Mouse (Mus musculus) E14TG2a.4 (cell line): Measurements from ENCODE around the gene Gm3625.

Experiments
- CTCF ChIP-seq: conservative IDR thresholded peaks from 2 replicates; pipeline ENCODE4 v1.5.1; 2014; ENCODE audit warnings: low read length
- POU5F1 ChIP-seq: IDR thresholded peaks from 2 replicates; pipeline ENCODE4 v1.6.1; 2014; ENCODE audit warnings: low read length, borderline replicate concordance

DNA sequence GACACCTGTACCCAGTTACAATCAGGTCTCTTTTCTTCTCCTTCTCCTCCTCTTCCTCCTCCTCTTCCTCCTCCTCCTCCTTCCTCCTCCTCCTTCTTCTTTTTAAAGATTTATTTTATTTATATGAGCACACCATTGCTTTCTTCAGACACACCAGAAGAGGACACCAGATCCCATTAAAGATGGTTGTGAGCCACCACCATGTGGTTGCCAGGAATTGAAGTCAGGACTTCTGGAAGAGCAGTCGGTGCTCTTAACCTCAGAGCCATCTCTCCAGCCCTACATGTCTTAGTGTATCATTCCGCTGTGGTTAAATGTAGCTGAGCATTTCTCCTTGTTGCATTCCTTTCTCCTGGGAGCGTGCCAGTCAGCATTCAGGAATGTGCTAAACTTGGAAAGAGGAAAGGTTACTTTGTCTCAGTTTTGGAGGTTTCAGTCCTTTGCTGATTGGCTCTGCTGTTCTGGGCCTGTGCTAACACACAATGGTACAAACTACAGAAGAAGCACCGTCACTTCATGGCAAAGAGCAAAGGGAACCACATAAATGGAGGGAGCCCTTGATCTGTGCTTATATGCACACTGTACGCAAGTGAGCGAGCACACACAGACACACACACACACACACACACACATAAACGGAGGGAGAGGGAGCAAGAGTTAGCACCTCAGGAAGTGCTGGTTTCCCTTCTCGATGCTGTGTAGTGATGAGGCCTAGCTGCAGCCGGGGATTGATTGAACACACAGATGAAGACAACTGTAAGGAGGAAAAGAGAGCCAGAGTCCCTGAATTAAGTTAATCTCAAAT is 34.0 kb downstream of the Gm3625 start:
- TF ChIP-seq CTCF (no peak), POU5F1 (no peak)
